Mouse (Mus musculus): Measurements from ENCODE around the gene Atp23.

GRCm38 (mm10) chr10:126895891-126896290 is 5.3 kb downstream of the Atp23 start:
- TF ChIP-seq POLR2A (IDR thresholded peaks at IDR 0.05; ENCODE audit: low read depth, low read length) = no peak
- TF ChIP-seq CTCF (IDR thresholded peaks at IDR 0.05; ENCODE audit: extremely low read depth, insufficient read length, insufficient replicate concordance, low read depth, low read length) = no peak
